Mouse (Mus musculus) spleen, adult 18-20 months (tissue): ENCODE results near the gene Tmem259.
A peak's percentile ranks its signal among the peaks of the same experiment; 100 is the strongest.

Experiments used
- DNase-seq, 2 experiments: peaks; one replicate each; pipeline ENCODE4 v3.0.0; 2022; ENCODE audit warnings: mixed read lengths in 2 of 2

Gene Tmem259

DNA sequence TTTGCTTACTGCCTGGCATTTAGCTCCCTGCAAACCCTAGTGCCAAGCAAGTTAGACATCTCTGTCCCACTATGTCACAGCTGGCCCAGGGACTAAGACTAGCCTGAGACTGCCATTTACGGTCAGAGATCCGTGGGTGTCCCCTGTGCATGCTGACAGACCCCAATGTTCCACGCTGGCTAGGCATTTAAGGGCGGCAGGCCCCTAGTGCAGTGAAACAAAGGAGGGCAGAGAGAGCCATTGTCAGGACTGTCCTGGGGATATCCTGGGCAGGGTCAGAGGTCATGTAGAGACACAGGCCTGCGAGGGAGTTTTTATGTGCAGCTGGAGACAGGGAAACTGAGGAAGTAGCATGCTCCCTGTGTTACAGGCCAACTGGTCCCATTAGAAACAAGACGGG lies 50.3 kb downstream of the Tmem259 start:
- DNase-seq = no peak

DNA sequence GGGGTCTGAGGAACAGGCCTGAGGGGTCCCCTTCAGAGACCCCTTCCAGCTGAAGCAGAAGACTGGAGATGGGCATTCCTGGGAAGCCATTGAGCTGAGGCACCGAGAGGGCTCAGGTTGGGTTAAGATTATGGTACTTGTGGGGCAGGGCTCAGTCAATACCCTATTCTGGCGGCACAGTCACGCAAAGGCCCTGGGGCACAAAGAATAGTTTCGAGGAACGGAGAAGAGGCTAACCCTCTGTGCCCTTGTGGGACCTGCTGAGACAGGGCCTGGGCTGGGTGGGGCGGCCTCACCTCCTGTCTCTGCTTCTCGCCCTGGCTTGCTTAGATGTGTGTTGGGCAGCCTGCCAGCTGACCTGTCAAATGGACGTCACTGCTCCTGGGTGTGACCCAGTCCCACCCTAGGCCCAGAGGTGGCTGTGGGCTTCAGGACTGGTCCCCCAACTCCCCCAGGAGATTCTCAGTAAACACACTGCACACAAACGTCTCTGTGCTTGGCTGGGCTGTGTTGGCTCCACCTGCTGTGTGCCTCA lies 50.9 kb downstream of the Tmem259 start:
- no peak for DNase-seq

DNA sequence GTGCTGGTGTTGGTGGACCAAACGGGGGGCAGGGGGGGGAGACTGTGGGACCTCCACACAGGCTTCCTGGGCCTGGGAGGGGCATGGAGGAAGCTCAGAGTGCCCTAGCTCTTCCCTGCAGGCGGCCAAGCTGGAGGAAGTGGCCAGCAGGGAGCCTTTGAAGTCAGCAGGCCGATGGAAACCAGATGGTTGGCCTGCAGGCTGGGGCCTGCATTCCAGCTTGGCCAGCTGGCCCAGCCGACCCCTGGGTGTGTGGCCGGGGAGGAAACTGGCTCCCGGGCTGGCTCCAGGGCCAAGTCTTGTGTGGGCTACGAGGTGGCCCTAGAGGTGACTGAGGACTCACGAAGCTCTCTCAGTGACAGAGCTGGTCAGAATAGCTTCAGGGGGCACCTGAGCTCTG lies 51.4 kb downstream of the Tmem259 start:
- DNase-seq = no peak

DNA sequence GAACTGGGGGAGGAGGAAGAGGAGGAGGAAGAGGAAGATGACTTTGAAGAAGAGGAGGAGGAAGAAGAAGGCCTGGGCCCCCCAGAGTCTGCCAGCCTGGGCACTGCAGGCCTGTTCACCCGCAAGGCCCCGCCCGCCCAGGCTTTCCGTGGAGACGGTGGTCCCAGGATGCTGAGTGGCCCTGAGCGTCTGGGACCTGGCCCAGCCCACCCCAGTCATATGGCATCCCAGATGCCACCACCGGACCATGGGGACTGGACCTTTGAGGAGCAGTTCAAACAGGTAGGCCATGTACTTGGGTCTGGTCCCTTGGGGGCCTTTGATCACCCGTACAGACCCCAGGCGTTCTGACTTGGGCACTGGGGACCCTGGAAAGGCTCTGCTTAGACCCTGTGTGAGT lies 52.3 kb downstream of the Tmem259 start:
- DNase-seq = no peak

DNA sequence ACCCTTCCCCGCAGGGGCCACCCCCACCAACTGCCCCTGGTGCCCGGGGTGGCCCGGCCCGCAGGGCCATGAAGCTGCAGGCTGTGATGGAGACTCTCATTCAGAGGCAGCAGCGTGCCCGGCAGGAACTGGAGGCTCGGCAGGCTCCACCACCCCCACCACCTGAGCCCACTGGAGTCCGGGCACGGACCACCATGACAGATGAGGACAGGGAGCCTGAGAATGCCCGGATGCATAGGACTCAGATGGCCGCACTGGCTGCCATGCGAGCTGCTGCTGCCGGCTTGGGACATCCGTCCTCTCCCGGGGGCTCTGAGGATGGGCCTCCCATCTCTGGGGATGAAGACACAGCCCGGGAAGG lies 53.3 kb downstream of the Tmem259 start:
- DNase-seq = no peak

DNA sequence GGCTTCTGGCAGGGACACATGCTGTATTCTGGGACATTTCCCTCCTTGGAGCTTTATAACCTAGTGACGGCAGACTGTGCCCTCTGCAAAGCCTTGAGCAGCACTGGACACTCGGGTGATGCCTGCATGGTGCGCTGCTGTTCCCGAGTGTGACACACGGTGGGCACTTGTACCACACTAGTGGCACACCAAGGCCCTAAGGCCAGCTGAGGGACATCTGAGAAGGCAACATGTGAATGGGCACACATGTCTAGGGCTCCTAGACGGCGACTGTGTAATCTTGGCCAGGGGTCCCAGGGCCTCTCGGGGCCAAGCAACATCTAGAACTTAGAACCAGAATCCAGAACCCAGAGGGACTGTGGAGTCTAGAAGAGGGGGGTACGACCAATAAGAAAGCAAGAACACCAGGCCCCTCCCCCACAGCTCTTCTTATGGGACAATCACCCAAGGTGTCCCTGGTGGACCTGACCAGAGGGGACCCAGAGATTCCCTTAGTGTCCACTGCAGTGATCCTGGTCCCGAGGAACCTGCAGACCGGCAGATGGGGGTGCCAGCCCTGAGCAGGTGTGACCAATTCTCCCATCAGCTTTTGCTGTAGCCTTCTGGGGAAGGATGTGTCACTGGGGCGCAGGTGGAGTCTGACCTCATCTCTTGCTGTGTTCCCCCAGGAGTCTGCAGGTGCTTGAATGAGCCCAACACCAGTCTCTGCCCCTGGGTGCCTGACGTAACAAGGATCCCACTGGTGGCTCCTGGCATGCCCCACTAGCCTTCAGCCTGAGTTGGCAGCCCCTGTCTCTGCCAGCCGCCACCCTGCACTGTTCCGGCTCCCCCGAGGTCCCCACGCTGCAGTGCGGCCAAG lies 53.9 kb downstream of the Tmem259 start:
- DNase-seq = no peak

DNA sequence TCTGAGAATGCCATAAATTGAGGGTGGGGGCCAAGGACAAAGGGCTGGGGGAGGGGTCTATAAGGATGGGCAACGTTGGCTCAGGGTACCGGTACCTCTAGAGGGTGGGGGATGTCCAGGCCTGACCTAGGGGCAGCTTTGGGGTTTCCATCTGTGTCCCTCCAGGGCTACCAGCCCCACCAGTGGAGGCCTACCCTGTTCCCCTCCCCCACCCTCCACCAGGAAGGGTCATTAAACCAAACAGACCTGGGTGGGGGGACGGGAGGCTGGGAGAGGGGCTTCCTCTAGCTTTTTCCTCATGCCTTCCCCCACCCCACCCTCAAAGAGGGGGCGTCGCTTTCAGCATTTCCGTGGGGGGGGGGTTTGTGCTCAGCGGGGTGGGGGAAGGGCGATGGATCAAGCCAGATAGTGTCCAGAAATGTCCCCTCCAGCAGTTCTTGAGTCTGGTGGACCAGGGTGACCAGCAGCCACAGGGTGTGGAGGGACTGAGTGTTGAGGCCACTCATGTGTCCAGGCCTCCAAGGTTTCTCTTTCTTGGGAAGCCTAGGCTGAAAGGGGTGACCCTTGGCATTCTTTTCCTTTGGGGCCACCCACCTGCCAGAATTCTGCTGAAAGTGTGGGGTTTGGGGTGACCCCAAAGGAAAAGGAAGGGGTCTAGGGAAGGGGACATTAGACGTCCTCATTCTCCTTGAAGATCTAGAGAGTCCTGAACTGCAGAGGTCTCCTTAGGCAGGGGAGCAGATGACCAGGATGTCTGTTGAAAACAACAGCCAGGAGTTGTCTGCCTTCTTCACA lies 55.0 kb downstream of the Tmem259 start:
- no peak for DNase-seq

DNA sequence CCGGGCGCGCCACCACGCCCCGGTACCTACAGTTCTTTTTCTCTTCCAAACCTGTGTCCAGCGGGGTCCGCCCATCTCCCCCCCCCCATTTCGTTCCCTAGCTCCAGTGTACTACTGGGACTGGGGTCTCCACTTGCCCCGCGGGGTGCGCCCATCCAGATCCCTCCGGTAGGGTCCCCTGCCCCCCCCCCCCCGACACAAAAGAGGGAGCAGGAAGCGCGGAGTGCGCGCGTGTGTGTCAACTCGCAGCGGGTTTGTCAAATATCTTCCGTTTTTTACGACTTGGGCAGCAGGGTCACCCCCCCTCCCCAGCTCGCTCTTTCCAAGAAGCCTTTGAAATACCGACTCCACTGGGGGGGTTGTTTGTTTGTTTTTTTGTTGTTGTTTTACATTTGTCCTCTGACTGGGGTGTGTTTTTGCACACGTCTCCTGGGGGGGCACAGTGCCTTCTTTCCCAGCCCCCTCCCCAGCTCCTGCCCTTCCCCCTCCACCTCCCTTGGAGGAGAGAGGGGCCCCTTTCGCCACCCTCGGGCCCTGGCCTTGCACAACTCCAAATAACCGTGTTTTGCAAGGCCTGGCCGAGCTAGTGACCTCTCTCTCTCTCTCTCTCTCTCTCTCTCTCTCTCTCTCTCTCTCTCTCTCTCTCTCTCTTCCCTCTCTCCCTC lies 56.0 kb downstream of the Tmem259 start:
- peak in 1 of 2 experiments; percentile 42 for DNase-seq

DNA sequence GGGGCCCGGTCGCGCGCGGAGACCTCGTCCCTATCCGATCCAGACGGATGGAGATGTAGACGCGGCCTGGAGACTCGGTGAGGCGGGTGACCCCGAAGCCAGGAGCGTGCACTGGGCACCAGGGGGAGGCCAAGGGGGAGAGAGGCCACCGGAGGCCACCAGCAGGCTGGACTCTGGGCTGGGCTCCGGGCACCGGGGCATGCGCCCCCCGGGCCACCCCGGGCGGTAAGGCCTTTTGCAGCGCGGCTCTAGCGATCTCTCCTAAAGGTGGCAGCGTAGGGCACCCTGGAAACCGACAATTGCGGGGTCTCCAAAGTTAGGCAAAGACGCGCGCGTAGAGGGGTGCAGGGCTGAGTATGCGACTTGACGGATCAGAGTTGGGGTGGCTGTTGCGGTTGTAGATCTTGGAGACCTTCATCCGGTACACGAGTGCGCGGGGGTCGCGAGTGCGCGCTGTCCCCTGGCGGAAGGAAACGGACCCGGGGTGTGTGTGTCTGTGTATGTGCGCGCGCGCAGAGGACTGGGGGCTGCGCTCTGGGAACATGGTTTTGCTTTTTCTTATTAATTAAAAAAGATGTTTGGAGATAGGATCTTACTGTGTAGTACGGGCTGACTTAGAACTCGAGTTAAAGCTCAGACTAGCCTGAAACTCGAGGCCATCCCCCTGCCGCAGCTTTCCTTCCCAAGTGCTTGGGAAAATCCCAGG lies 56.7 kb downstream of the Tmem259 start:
- peak; percentile 54 to 67 for DNase-seq

DNA sequence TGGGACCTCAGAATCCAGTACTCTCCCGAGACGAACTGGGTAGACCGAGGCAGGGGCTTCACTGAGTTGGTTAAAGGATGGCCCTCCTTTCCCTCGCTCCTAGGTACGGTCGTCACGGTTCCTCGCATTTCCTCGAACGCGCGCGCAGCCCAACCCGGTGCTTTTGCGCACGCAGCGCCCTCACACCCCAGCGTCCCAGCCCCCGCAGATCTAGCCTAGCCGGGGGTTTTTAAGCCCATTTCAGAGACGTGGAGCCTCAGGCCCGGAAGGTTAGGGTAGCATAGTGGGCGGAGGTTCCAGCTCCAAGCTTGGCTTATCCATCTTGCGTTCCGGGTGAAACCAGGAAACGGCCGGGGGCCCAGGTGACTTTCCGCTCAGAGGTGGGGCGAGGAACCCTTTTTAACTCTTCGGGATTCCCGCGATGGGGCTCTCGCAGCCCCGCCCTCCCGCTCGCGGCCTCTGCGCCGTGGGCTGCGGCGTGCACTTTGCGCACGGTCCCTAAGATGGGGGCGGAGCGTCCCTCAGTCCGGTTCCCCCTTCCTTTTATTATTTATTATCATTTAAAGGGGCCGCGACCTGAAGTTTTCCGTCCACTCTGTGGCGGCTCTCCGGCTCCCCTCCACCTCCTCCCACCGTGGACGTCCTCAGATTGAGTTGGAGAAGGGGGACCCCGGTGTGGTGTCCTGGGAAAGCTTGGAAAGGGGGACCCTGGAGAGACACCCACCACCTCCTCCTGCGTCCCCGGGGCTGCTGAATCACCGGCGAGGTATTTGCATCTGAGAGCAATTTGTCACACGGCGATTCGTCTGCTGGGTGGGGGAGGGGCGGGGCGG lies 57.4 kb downstream of the Tmem259 start, which contains the start of gene Arid3a:
Gene Arid3a (plus strand): TSS at position 553 of the 833 bp plus-strand sequence.
- DNase-seq = peak; percentile 81 to 90

DNA sequence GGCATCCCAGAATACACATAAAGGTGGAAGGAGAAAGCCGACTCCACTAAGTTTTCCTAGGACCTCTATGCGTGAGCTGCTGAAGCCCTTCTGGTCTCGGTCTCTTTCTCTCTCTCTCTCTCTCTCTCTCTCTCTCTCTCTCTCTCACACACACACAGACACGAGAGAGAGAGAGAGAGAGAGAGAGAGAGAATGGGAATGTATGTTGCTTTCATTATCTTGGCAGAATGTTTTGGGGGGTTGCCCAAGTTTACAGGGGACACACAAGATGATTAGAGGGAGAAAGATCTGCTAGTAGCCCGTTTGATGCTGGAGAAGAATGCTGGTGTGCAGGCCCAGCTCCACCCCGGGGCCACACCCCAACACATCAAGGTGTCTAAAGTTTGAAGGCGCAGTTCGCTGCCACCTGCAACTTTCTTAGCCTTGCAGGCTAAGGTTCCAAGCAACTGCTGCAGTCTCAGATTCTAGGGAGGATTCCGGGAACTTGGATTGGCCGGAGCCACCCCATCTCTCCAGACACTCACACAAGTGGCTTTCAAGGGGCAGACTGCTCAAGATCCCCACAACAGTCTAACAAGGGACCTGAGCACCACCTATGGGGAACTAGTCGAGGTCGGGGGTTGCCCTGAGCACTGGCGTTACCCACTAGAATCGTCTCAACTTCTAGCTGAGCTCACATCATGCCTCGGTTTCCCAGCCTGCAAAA lies 58.2 kb downstream of the Tmem259 start:
- DNase-seq = peak in 1 of 2 experiments; percentile 44

DNA sequence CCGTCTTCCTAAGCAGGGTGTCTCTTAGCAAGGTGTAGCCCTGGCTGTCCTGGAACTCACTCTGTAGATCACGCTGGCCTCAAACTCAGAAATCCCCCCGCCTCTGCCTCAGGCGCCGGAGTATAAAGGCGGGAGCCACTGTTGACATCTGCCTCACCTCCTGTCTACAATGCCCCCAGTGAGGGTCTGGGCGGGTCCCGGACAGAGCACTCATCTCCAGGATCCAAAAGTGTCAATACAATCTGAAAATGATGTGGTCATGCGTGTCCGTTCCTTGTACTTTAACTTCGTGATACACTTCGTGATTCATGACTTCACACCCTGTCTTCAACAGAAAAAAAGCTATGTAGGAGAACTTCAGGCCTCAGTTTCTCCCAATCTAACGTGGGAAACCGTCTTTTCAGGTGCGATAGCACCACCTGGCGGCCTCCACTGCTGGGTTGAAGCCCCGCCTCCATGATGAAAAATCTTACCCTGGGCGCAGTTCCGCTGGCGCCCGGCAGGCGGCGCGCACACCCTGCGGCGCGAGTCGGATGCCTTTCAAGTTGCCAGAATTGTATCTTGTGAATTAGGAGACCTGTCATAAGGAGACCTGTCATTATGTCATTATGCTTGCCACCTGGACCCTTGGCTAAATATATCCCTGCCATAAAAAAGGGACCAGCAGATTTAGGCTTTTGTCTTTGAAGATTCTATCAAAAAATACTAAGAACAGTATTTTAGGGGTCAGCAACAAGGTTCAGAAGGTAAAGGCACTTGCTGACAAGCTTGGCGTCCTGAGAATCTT lies 58.9 kb downstream of the Tmem259 start:
- peak; percentile 85 to 97 for DNase-seq
